Mouse (Mus musculus): Measurements from ENCODE around the gene Ubr1. TPM values are rescaled to one million over a fixed set of nuclear protein-coding genes. Genes with fewer than 3 reads are reported as not detected.
"Not testable (repeated sequence)": the region's sequence is repeated elsewhere in the genome, so short reads cannot be mapped to it uniquely, and the experiment has no call there.

The Ubr1 gene
- polyA plus RNA-seq, 1 experiment from 2014 or later = 25.0 TPM

DNA sequence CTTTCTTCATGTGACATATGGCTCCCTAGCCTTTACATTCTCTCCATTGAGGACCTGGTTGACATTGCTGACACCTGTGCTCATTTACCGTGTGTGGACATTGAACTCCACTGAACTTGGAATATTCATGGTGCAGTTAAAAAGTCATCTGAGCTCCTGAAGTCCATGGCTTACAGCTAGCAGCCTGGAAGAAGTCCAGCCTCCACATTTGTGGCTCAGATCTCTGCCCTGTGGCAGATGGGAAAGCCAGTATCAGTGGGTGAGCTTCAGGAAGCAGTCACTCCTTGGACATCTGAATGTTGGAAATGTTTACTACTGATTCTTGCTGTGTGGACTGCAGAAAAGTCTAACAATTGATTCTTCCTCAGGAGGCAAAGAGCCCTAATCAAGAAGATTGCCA is 36.5 kb upstream of the Ubr1 start:
- ATAC-seq (replicated peaks; ENCODE audit: insufficient number of reproducible peaks, low FRiP score, low TSS enrichment) = no peak
- Histone ChIP-seq H3K9ac (ENCODE audit: low read depth, low read length) (no peak overlapping the region), H3K4me3 (ENCODE audit: low read depth, low read length) (no peak overlapping the region), H3K9me3 (replicated peaks; ENCODE audit: control insufficient read depth, low read length) (no peaks in the 10 kb centered on the region), H3K27me3 (ENCODE audit: control insufficient read depth, insufficient read depth, low read length) (no peaks in the 10 kb centered on the region), H3K36me3 (ENCODE audit: control insufficient read depth, insufficient read depth, low read length) (no peaks in the 10 kb centered on the region), H3K4me1 (ENCODE audit: control insufficient read depth, insufficient read depth, low read length) (peaks cover 7% of the 10 kb centered on the region), H3K4me2 (no peak overlapping the region), H3K27ac (ENCODE audit: low read depth, low read length) (no peak overlapping the region)
- WGBS (ENCODE audit: insufficient replicate concordance) = 88% methylated on average over 1 of the region's 1 CpGs

GRCm38 (mm10) chr2:121004018-121004811 is 33.7 kb upstream of the Ubr1 start:
- Histone ChIP-seq H3K36me3 (ENCODE audit: control insufficient read depth, insufficient read depth, low read length) (no peaks in the 10 kb centered on the region), H3K9ac (ENCODE audit: low read depth, low read length) (no peak overlapping the region), H3K27me3 (ENCODE audit: control insufficient read depth, insufficient read depth, low read length) (no peaks in the 10 kb centered on the region), H3K4me1 (ENCODE audit: control insufficient read depth, insufficient read depth, low read length) (peaks cover 5% of the 10 kb centered on the region), H3K4me2 (no peak overlapping the region), H3K4me3 (ENCODE audit: low read depth, low read length) (no peak overlapping the region), H3K27ac (ENCODE audit: low read depth, low read length) (no peak overlapping the region), H3K9me3 (replicated peaks; ENCODE audit: control insufficient read depth, low read length) (no peaks in the 10 kb centered on the region)
- no peak for ATAC-seq (replicated peaks; ENCODE audit: insufficient number of reproducible peaks, low FRiP score, low TSS enrichment)
- WGBS (ENCODE audit: insufficient replicate concordance) = 80% methylated on average over 7 of the region's 7 CpGs

DNA sequence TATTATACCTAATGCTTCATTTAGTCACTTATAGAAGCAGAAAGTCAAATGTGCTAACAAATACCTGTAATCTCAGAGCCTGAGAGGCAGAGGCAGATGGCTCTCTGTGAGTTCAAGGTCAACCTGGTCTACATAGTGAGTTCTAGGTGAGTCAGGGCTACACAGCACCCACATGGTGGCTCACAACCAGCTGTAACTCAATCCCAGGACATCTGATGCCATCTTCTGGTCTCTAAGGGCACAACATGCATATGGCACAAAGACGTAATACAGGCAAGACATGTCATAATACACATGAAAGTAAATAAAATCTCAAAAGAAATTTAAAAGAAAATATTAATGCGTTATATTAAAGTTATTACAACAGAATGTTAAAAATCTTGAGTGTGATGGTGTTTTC is 33.1 kb upstream of the Ubr1 start:
- no peak overlapping the region for H3K9ac ChIP-seq (ENCODE audit: low read depth, low read length)
- ATAC-seq (replicated peaks; ENCODE audit: insufficient number of reproducible peaks, low FRiP score, low TSS enrichment) = no peak
- no peaks in the 10 kb centered on the region for H3K9me3 ChIP-seq (replicated peaks; ENCODE audit: control insufficient read depth, low read length)
- 61% methylated on average over 2 of the region's 2 CpGs for WGBS (ENCODE audit: insufficient replicate concordance)
- H3K27me3 ChIP-seq (ENCODE audit: control insufficient read depth, insufficient read depth, low read length) = no peaks in the 10 kb centered on the region
- no peak overlapping the region for H3K4me2 ChIP-seq
- H3K27ac ChIP-seq (ENCODE audit: low read depth, low read length) = no peak overlapping the region
- H3K4me3 ChIP-seq (ENCODE audit: low read depth, low read length) = no peak overlapping the region
- no peaks in the 10 kb centered on the region for H3K36me3 ChIP-seq (ENCODE audit: control insufficient read depth, insufficient read depth, low read length)
- no peaks in the 10 kb centered on the region for H3K4me1 ChIP-seq (ENCODE audit: control insufficient read depth, insufficient read depth, low read length)

DNA sequence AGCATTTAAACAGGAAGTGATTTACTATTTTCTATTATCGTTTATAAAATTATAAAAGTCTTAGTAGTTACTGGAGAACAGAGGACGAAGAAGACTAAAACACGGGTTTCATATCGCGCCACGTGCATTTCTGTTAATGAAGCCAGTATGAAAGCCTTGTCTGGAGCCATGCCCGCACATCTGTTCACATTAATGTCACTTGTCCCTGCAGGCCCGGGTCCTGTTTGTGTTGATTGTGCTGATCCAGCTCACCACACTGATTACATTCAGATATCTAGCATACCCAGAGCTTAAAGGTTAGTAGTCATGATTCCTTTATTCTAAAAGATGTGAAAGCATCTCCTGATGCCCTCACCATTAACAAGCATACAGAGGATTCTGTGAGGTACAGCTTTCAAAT is 28.3 kb upstream of the Ubr1 start:
- Histone ChIP-seq H3K36me3 (ENCODE audit: control insufficient read depth, insufficient read depth, low read length) (no peaks in the 10 kb centered on the region), H3K27ac (ENCODE audit: low read depth, low read length) (no peak overlapping the region), H3K9me3 (replicated peaks; ENCODE audit: control insufficient read depth, low read length) (no peaks in the 10 kb centered on the region), H3K4me2 (no peak overlapping the region), H3K9ac (ENCODE audit: low read depth, low read length) (no peak overlapping the region), H3K4me1 (ENCODE audit: control insufficient read depth, insufficient read depth, low read length) (no peaks in the 10 kb centered on the region), H3K4me3 (ENCODE audit: low read depth, low read length) (no peak overlapping the region), H3K27me3 (ENCODE audit: control insufficient read depth, insufficient read depth, low read length) (no peaks in the 10 kb centered on the region)
- WGBS (ENCODE audit: insufficient replicate concordance) = 83% methylated on average over 8 of the region's 8 CpGs
- no peak for ATAC-seq (replicated peaks; ENCODE audit: insufficient number of reproducible peaks, low FRiP score, low TSS enrichment)

- H3K4me3 ChIP-seq (ENCODE audit: low read depth, low read length); H3K27ac ChIP-seq (ENCODE audit: low read depth, low read length); H3K4me2 ChIP-seq; H3K36me3 ChIP-seq (ENCODE audit: control insufficient read depth, insufficient read depth, low read length); H3K4me1 ChIP-seq (ENCODE audit: control insufficient read depth, insufficient read depth, low read length); H3K9me3 ChIP-seq (replicated peaks; ENCODE audit: control insufficient read depth, low read length); H3K9ac ChIP-seq (ENCODE audit: low read depth, low read length); H3K27me3 ChIP-seq (ENCODE audit: control insufficient read depth, insufficient read depth, low read length); ATAC-seq (replicated peaks; ENCODE audit: insufficient number of reproducible peaks, low FRiP score, low TSS enrichment): not testable (repeated sequence)
- WGBS (ENCODE audit: insufficient replicate concordance) = 83% methylated on average over 1 of the region's 1 CpGs
These were observed 26.1 kb upstream of the Ubr1 start for GRCm38 (mm10) chr2:120996607-120997006.

- Histone ChIP-seq H3K27ac (ENCODE audit: low read depth, low read length) (no peak overlapping the region), H3K4me2 (no peak overlapping the region), H3K9ac (ENCODE audit: low read depth, low read length) (no peak overlapping the region), H3K9me3 (replicated peaks; ENCODE audit: control insufficient read depth, low read length) (no peaks in the 10 kb centered on the region), H3K4me1 (ENCODE audit: control insufficient read depth, insufficient read depth, low read length) (no peaks in the 10 kb centered on the region), H3K36me3 (ENCODE audit: control insufficient read depth, insufficient read depth, low read length) (no peaks in the 10 kb centered on the region), H3K27me3 (ENCODE audit: control insufficient read depth, insufficient read depth, low read length) (no peaks in the 10 kb centered on the region), H3K4me3 (ENCODE audit: low read depth, low read length) (no peak overlapping the region)
- 77% methylated on average over 4 of the region's 4 CpGs for WGBS (ENCODE audit: insufficient replicate concordance)
- no peak for ATAC-seq (replicated peaks; ENCODE audit: insufficient number of reproducible peaks, low FRiP score, low TSS enrichment)
These were observed 20.7 kb upstream of the Ubr1 start for GRCm38 (mm10) chr2:120991196-120991595.

DNA sequence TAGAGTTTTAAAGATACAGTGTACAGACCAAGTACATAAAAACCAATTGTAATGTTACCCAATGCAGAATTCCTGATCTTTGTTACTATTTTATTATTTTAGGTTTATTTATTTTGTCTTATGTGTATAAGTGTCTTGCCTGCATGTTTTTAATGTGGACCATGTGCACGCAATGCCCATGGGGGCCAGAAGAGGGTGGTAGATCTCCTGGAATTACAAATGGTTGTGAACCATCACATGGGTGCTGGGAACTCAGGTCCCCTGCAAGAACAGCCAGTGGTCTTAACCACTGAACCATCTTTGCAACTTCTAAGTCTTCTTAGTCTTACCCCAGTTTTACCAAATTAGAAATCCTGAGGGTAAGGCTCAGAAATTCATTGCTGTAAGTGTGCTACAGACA is 14.7 kb upstream of the Ubr1 start:
- Histone ChIP-seq H3K27ac (ENCODE audit: low read depth, low read length) (no peak overlapping the region), H3K27me3 (ENCODE audit: control insufficient read depth, insufficient read depth, low read length) (no peaks in the 10 kb centered on the region), H3K4me3 (ENCODE audit: low read depth, low read length) (no peak overlapping the region), H3K9me3 (replicated peaks; ENCODE audit: control insufficient read depth, low read length) (no peaks in the 10 kb centered on the region), H3K9ac (ENCODE audit: low read depth, low read length) (no peak overlapping the region), H3K36me3 (ENCODE audit: control insufficient read depth, insufficient read depth, low read length) (no peaks in the 10 kb centered on the region), H3K4me2 (no peak overlapping the region), H3K4me1 (ENCODE audit: control insufficient read depth, insufficient read depth, low read length) (no peaks in the 10 kb centered on the region)
- ATAC-seq (replicated peaks; ENCODE audit: insufficient number of reproducible peaks, low FRiP score, low TSS enrichment) = no peak
- WGBS (ENCODE audit: insufficient replicate concordance) = 69% methylated on average over 1 of the region's 1 CpGs

- no peak for ATAC-seq (replicated peaks; ENCODE audit: insufficient number of reproducible peaks, low FRiP score, low TSS enrichment)
- H3K36me3 ChIP-seq (ENCODE audit: control insufficient read depth, insufficient read depth, low read length) = no peaks in the 10 kb centered on the region
- no peaks in the 10 kb centered on the region for H3K9me3 ChIP-seq (replicated peaks; ENCODE audit: control insufficient read depth, low read length)
- H3K4me3 ChIP-seq (ENCODE audit: low read depth, low read length) = no peak overlapping the region
- no peaks in the 10 kb centered on the region for H3K27me3 ChIP-seq (ENCODE audit: control insufficient read depth, insufficient read depth, low read length)
- no peaks in the 10 kb centered on the region for H3K4me1 ChIP-seq (ENCODE audit: control insufficient read depth, insufficient read depth, low read length)
- no peak overlapping the region for H3K9ac ChIP-seq (ENCODE audit: low read depth, low read length)
- WGBS (ENCODE audit: insufficient replicate concordance) = 22% methylated on average over 2 of the region's 2 CpGs
- no peak overlapping the region for H3K27ac ChIP-seq (ENCODE audit: low read depth, low read length)
- H3K4me2 ChIP-seq = no peak overlapping the region
These were observed 13.1 kb upstream of the Ubr1 start for GRCm38 (mm10) chr2:120983611-120984010.

- Histone ChIP-seq H3K4me1 (ENCODE audit: control insufficient read depth, insufficient read depth, low read length) (no peaks in the 10 kb centered on the region), H3K27me3 (ENCODE audit: control insufficient read depth, insufficient read depth, low read length) (no peaks in the 10 kb centered on the region), H3K9me3 (replicated peaks; ENCODE audit: control insufficient read depth, low read length) (no peaks in the 10 kb centered on the region), H3K9ac (ENCODE audit: low read depth, low read length) (no peak overlapping the region), H3K36me3 (ENCODE audit: control insufficient read depth, insufficient read depth, low read length) (no peaks in the 10 kb centered on the region), H3K4me2 (no peak overlapping the region), H3K4me3 (ENCODE audit: low read depth, low read length) (no peak overlapping the region), H3K27ac (ENCODE audit: low read depth, low read length) (no peak overlapping the region)
- ATAC-seq (replicated peaks; ENCODE audit: insufficient number of reproducible peaks, low FRiP score, low TSS enrichment) = no peak
- WGBS (ENCODE audit: insufficient replicate concordance) = 42% methylated on average over 2 of the region's 2 CpGs
These were observed 10.3 kb upstream of the Ubr1 start for GRCm38 (mm10) chr2:120980861-120981260.
